Mouse (Mus musculus): ENCODE results near the gene Hoxd9. TPM values are rescaled to one million over a fixed set of nuclear protein-coding genes. Genes with fewer than 3 reads are reported as not detected.

Gene Hoxd9
- polyA plus RNA-seq, 1 experiment from 2014 or later: 0.41 TPM

DNA sequence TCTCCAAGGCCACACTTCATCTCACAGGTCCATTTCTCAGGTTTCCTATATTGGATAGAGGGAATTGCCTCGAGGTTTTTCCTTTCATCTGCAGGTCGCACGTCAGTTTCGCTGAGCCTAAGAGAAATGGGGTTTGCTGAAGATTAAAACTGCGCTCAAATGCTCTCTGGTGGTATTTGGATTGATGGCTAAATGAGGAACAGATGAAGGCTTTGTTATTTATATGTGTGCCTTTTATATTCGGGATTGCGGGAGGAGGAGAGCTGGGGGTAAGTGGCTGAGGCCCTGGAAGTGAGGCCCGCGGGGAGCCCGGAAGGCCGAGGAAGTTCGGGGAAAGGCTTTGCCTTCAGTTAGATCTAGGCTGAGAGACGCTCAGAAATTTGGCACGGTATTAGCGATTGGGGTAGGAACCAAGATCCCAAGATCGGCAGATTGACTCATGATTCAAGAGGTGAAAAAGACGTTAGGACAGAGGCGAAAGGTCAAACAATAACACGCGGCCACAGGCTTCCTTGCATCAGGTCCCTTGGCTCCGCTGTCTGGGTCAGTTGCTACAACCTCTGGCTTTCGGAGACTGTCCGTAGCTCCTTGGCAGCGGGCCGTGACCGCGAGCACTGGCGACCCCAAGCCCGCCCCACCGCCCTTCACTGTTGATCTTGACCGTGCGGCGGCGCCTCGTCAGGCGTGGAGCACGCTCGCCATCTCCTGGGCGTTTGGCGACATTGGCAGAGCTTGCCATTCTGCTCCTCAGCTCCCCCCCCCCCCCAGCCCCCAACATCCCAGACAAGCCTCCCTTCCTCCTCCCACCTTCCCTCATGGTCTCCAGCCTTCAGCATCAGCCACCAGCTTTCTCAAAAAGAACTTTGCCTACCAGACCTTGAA is 24.8 kb upstream of the Hoxd9 start:
- H3K27ac ChIP-seq (ENCODE audit: low read length): no peak overlapping the region
- H3K4me2 ChIP-seq (replicated peaks; ENCODE audit: low read depth, low read length): peak overlapping the region; percentile 39
- no peaks in the 10 kb centered on the region for H3K9me3 ChIP-seq (ENCODE audit: control insufficient read depth, low read depth, low read length)
- H3K36me3 ChIP-seq (ENCODE audit: control insufficient read depth, insufficient read depth, low read length): no peaks in the 10 kb centered on the region
- peaks cover 6% of the 10 kb centered on the region; the same call in 1 of the 2 replicates for H3K4me1 ChIP-seq (ENCODE audit: control insufficient read depth, insufficient read depth, low read length)
- peaks cover 83% of the 10 kb centered on the region for H3K27me3 ChIP-seq (ENCODE audit: control insufficient read depth, insufficient read depth, low read length)
- no peak overlapping the region for H3K9ac ChIP-seq (replicated peaks; ENCODE audit: low read depth, low read length)
- no peak for ATAC-seq (ENCODE audit: insufficient number of reproducible peaks, insufficient read depth, low FRiP score, low read depth)
- WGBS: 3% methylated on average over 40 of the region's 40 CpGs
- H3K4me3 ChIP-seq (ENCODE audit: low read depth, low read length): peak overlapping the region; percentile 19; the same call in 1 of the 2 replicates

DNA sequence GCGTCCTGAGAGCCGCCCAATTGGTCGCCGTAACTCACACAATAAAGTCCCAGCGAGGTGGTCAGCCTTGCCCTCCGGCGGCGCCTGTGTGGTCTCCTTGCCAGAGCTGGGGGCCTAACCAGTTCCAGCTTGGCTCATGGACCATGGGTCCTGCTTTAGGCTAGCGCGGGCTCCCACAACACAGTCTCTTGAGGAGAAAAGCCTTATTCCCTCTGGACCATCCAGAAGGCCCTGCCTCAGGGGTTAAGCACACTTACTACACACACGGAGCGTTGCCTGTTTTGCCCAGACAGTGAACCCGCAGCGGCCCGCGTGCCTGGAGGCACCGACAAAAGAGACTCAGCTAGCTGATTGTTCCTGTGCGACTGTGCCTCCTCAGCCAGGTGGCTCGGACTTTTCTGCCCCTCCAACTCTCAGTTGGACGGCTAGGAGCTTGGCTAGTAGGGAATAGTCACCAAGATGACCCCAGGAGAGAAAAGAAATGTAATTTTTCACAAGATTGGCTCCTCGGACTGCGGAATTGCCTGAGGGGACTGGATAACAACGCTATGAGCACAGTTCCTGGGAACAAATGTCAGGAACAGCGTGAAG is 23.6 kb upstream of the Hoxd9 start:
- H3K36me3 ChIP-seq (ENCODE audit: control insufficient read depth, insufficient read depth, low read length): no peaks in the 10 kb centered on the region
- 0 out of 2 replicates have a peak, but pooled peaks cover 2% of the 10 kb centered on the region for H3K4me1 ChIP-seq (ENCODE audit: control insufficient read depth, insufficient read depth, low read length)
- no peak overlapping the region for H3K4me3 ChIP-seq (ENCODE audit: low read depth, low read length)
- H3K27ac ChIP-seq (ENCODE audit: low read length): no peak overlapping the region
- no peak overlapping the region for H3K4me2 ChIP-seq (replicated peaks; ENCODE audit: low read depth, low read length)
- H3K27me3 ChIP-seq (ENCODE audit: control insufficient read depth, insufficient read depth, low read length): peaks cover 82% of the 10 kb centered on the region
- 2% methylated on average over 24 of the region's 24 CpGs for WGBS
- no peak for ATAC-seq (ENCODE audit: insufficient number of reproducible peaks, insufficient read depth, low FRiP score, low read depth)
- no peak overlapping the region for H3K9ac ChIP-seq (replicated peaks; ENCODE audit: low read depth, low read length)
- no peaks in the 10 kb centered on the region for H3K9me3 ChIP-seq (ENCODE audit: control insufficient read depth, low read depth, low read length)

GRCm38 (mm10) chr2:74674881-74675665 is 22.5 kb upstream of the Hoxd9 start, which contains the start of gene Hoxd12:
Hoxd12 (plus strand) TSS chr2:74675013.
- H3K9ac ChIP-seq (replicated peaks; ENCODE audit: low read depth, low read length): no peak within 1 kb of the TSS
- ATAC-seq (ENCODE audit: insufficient number of reproducible peaks, insufficient read depth, low FRiP score, low read depth): no peak
- H3K4me2 ChIP-seq (replicated peaks; ENCODE audit: low read depth, low read length): no peak within 1 kb of the TSS
- H3K9me3 ChIP-seq (ENCODE audit: control insufficient read depth, low read depth, low read length): no peaks in the 10 kb centered on the region
- H3K36me3 ChIP-seq (ENCODE audit: control insufficient read depth, insufficient read depth, low read length): no peaks in the 10 kb centered on the region
- no peak within 1 kb of the TSS for H3K27ac ChIP-seq (ENCODE audit: low read length)
- 0 out of 2 replicates have a peak, but pooled peaks cover 2% of the 10 kb centered on the region for H3K4me1 ChIP-seq (ENCODE audit: control insufficient read depth, insufficient read depth, low read length)
- H3K27me3 ChIP-seq (ENCODE audit: control insufficient read depth, insufficient read depth, low read length): peaks cover 83% of the 10 kb centered on the region
- no peak within 1 kb of the TSS for H3K4me3 ChIP-seq (ENCODE audit: low read depth, low read length)
- WGBS: 3% methylated on average over 47 of the region's 47 CpGs

DNA sequence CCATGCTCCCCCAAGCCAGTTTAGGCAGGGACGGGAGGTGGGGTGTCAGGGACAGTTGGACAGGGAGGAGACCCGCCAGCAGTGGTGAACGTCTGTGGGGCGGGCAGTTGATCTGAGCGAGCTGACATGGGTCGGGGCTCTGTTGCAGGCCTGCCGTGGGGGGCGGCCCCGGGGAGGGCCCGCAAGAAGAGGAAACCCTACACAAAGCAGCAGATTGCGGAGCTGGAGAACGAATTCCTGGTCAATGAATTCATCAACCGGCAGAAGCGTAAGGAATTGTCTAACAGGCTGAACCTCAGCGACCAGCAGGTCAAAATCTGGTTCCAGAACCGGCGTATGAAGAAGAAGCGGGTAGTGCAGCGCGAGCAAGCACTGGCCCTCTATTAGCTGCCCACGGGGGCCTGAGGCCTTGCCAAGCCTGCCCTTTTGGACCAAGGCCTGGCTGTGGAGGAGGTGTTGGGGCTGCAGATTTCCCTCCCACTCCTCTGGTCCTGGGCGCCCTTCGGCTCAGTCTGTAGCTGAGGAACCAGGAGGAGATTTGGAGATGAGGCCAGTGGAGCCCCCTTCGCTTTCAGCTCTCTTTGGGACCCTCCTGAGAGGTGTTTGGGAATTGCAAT is 21.8 kb upstream of the Hoxd9 start:
- no peak overlapping the region for H3K27ac ChIP-seq (ENCODE audit: low read length)
- H3K4me1 ChIP-seq (ENCODE audit: control insufficient read depth, insufficient read depth, low read length): 0 out of 2 replicates have a peak, but pooled peaks cover 2% of the 10 kb centered on the region
- no peak overlapping the region for H3K4me3 ChIP-seq (ENCODE audit: low read depth, low read length)
- H3K9me3 ChIP-seq (ENCODE audit: control insufficient read depth, low read depth, low read length): no peaks in the 10 kb centered on the region
- WGBS: 7% methylated on average over 24 of the region's 24 CpGs
- ATAC-seq (ENCODE audit: insufficient number of reproducible peaks, insufficient read depth, low FRiP score, low read depth): no peak
- peaks cover 87% of the 10 kb centered on the region for H3K27me3 ChIP-seq (ENCODE audit: control insufficient read depth, insufficient read depth, low read length)
- no peak overlapping the region for H3K9ac ChIP-seq (replicated peaks; ENCODE audit: low read depth, low read length)
- no peaks in the 10 kb centered on the region for H3K36me3 ChIP-seq (ENCODE audit: control insufficient read depth, insufficient read depth, low read length)
- H3K4me2 ChIP-seq (replicated peaks; ENCODE audit: low read depth, low read length): no peak overlapping the region

DNA sequence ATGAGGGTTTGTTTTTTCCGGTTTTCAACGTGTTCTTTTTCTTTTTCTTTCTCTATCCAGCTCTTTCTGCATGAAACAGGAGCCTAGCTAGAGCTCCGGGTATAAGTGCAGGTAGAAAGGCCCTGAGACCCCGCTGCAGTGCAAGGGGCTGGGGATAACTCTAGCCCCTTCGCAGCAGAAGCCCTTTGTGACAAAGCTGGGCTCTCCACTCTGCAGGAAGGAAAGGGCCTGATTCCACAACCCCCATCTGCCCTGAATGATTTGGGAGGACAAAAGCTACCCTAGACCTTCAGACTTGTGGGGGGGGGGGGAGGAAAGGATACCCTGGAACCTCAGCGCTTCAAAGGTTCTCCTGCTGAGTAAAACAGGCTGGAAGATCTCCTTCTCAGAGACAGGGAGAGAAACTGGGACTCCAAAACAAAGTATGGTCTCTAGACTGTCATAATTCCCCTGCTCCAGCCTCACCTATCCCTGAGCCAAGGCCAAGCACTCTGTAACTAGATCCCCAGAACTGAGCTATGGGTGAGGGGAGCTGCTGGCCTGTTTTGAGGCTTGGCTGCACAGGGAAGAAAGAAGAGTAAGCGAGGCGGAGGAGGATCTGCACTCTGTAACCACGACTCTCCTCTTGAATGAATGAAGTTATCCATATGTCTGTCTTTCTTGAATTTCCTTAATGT is 21.0 kb upstream of the Hoxd9 start:
- H3K9me3 ChIP-seq (ENCODE audit: control insufficient read depth, low read depth, low read length): no peaks in the 10 kb centered on the region
- H3K27me3 ChIP-seq (ENCODE audit: control insufficient read depth, insufficient read depth, low read length): peaks cover 88% of the 10 kb centered on the region
- H3K4me2 ChIP-seq (replicated peaks; ENCODE audit: low read depth, low read length): no peak overlapping the region
- no peak overlapping the region for H3K9ac ChIP-seq (replicated peaks; ENCODE audit: low read depth, low read length)
- no peak overlapping the region for H3K27ac ChIP-seq (ENCODE audit: low read length)
- H3K4me1 ChIP-seq (ENCODE audit: control insufficient read depth, insufficient read depth, low read length): 0 out of 2 replicates have a peak, but pooled peaks cover 2% of the 10 kb centered on the region
- no peaks in the 10 kb centered on the region for H3K36me3 ChIP-seq (ENCODE audit: control insufficient read depth, insufficient read depth, low read length)
- no peak overlapping the region for H3K4me3 ChIP-seq (ENCODE audit: low read depth, low read length)
- ATAC-seq (ENCODE audit: insufficient number of reproducible peaks, insufficient read depth, low FRiP score, low read depth): no peak
- WGBS: 4% methylated on average over 9 of the region's 9 CpGs

GRCm38 (mm10) chr2:74677106-74677505 is 20.4 kb upstream of the Hoxd9 start:
- 0 out of 2 replicates have a peak, but pooled peaks cover 2% of the 10 kb centered on the region for H3K4me1 ChIP-seq (ENCODE audit: control insufficient read depth, insufficient read depth, low read length)
- 18% methylated on average over 2 of the region's 2 CpGs for WGBS
- H3K27me3 ChIP-seq (ENCODE audit: control insufficient read depth, insufficient read depth, low read length): peaks cover 92% of the 10 kb centered on the region
- H3K36me3 ChIP-seq (ENCODE audit: control insufficient read depth, insufficient read depth, low read length): no peaks in the 10 kb centered on the region
- no peak overlapping the region for H3K4me2 ChIP-seq (replicated peaks; ENCODE audit: low read depth, low read length)
- H3K27ac ChIP-seq (ENCODE audit: low read length): no peak overlapping the region
- no peaks in the 10 kb centered on the region for H3K9me3 ChIP-seq (ENCODE audit: control insufficient read depth, low read depth, low read length)
- ATAC-seq (ENCODE audit: insufficient number of reproducible peaks, insufficient read depth, low FRiP score, low read depth): no peak
- no peak overlapping the region for H3K9ac ChIP-seq (replicated peaks; ENCODE audit: low read depth, low read length)
- H3K4me3 ChIP-seq (ENCODE audit: low read depth, low read length): no peak overlapping the region

GRCm38 (mm10) chr2:74678891-74679595 is 18.5 kb upstream of the Hoxd9 start, which contains the start of gene Hoxd11:
Hoxd11 (plus strand) TSS chr2:74679557.
- ATAC-seq (ENCODE audit: insufficient number of reproducible peaks, insufficient read depth, low FRiP score, low read depth): no peak
- H3K27ac ChIP-seq (ENCODE audit: low read length): no peak within 1 kb of the TSS
- H3K36me3 ChIP-seq (ENCODE audit: control insufficient read depth, insufficient read depth, low read length): no peaks in the 10 kb centered on the region
- H3K9ac ChIP-seq (replicated peaks; ENCODE audit: low read depth, low read length): no peak within 1 kb of the TSS
- H3K9me3 ChIP-seq (ENCODE audit: control insufficient read depth, low read depth, low read length): no peaks in the 10 kb centered on the region
- 2% methylated on average over 15 of the region's 15 CpGs for WGBS
- H3K27me3 ChIP-seq (ENCODE audit: control insufficient read depth, insufficient read depth, low read length): peaks cover 94% of the 10 kb centered on the region
- no peak within 1 kb of the TSS for H3K4me2 ChIP-seq (replicated peaks; ENCODE audit: low read depth, low read length)
- no peak within 1 kb of the TSS for H3K4me3 ChIP-seq (ENCODE audit: low read depth, low read length)
- no peaks in the 10 kb centered on the region for H3K4me1 ChIP-seq (ENCODE audit: control insufficient read depth, insufficient read depth, low read length)

All from stomach, embryonic 14.5 days (tissue).